Mouse (Mus musculus): ENCODE measurements around the gene Riox2. TPM values are rescaled to one million over a fixed set of nuclear protein-coding genes. Genes with fewer than 3 reads are reported as not detected.

The Riox2 gene
- polyA plus RNA-seq, 1 experiment from 2014 or later = 13.9 TPM

DNA sequence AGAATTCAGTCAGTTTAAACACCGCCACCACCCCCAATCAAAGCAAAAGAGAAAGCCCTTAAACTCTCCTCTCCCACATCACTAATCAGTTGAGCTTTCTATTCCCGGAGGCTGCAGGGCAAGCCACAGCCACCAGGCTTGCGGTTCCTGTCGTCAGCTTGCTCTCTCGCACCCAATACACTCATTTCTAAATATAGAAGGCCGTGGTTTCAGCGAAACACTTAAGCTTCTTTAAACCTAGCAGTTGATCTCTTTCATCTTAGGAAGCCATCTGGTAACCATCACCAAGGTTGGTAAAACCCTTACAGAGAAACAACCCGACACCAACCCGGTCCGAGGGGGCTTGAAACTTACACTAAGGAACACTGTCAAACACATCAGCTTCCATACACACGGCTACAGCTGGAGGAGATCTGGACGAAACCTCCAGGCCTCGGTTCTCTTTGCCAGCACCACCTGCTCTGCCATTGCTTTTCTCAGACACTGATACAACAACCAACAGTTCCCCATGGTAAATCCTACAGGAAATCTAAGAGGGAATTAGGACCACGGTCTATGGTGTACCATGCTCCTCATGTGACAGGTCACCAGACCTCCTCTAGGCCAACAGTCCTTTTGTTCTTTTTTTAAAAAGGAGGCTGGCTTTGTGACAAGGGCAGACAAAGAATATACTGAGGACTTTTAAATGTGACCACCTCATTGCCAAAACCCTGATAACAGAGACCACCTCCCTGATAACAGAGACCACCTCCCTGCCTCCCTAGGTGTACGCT is 46.1 kb downstream of the Riox2 start:
- no peak for ATAC-seq (ENCODE audit: insufficient read depth)
- H3K27ac ChIP-seq (replicated peaks) = no peak overlapping the region
- no peaks in the 10 kb centered on the region for H3K4me1 ChIP-seq (replicated peaks)
- no peak overlapping the region for H3K9ac ChIP-seq
- H3K4me2 ChIP-seq = no peak overlapping the region
- no peak overlapping the region for H3K4me3 ChIP-seq (replicated peaks)
- no peaks in the 10 kb centered on the region for H3K27me3 ChIP-seq
- 21% methylated on average over 15 of the region's 15 CpGs for WGBS (ENCODE audit: insufficient replicate concordance)
- H3K36me3 ChIP-seq (replicated peaks) = no peaks in the 10 kb centered on the region
- no peaks in the 10 kb centered on the region for H3K9me3 ChIP-seq (replicated peaks)

DNA sequence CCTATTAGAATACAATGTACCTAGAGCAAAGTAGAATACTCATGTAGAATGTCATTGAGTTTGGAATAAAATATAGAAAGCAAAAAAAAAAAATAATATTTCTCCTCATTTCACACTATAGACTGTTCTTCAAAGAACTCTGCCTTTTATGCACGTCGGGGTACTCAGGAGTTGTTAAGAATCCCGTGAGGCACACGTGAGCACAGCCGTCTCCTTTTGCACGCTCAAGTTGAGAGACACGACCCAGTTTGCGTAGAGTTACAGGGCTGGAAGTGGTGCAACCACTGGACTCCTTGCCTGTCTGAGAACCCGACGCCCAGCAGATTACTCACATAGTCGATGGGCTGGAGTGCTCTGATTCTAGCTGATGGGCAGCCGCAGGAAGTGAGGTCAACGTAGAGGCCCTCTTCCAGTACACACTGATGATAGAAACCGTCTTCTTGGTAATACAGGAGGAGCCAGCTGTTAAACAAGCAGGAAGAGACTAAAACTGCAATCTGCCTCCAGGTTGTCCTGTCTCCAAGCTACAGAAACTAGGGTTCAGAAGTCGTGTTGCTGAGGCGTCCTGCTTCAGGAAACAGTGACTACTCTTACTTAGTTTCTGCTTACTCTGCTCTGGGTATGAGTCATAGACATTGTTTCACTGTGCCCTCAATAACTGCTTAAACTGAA is 50.3 kb downstream of the Riox2 start:
- ATAC-seq (ENCODE audit: insufficient read depth) = no peak
- Histone ChIP-seq H3K27ac (replicated peaks) (no peak overlapping the region), H3K9ac (no peak overlapping the region), H3K27me3 (no peaks in the 10 kb centered on the region), H3K4me3 (replicated peaks) (no peak overlapping the region), H3K9me3 (replicated peaks) (no peaks in the 10 kb centered on the region), H3K4me1 (replicated peaks) (no peaks in the 10 kb centered on the region), H3K4me2 (no peak overlapping the region), H3K36me3 (replicated peaks) (no peaks in the 10 kb centered on the region)
- WGBS (ENCODE audit: insufficient replicate concordance) = 63% methylated on average over 16 of the region's 16 CpGs

DNA sequence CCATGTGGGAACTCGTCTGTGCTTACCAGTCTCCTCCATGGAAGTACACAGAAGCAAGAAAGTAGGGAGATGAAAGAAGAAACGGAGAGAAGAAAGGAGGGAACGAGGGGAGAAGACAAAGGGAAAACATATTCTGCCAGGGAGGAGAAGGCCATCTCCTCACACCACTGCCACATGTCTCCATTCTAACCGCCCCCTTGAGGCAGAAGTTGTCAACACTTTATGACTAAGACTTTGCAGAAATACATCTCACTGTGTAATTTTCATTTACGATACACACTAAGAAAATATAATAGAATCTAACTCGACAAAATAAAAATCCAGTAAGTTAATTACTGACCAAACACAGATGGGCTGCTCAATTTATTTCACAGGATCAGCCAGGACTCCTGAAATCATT is 55.4 kb downstream of the Riox2 start:
- Histone ChIP-seq H3K27me3 (no peaks in the 10 kb centered on the region), H3K36me3 (replicated peaks) (no peaks in the 10 kb centered on the region), H3K27ac (replicated peaks) (no peak overlapping the region), H3K9ac (no peak overlapping the region), H3K4me2 (no peak overlapping the region), H3K4me3 (replicated peaks) (no peak overlapping the region), H3K4me1 (replicated peaks) (no peaks in the 10 kb centered on the region), H3K9me3 (replicated peaks) (no peaks in the 10 kb centered on the region)
- no peak for ATAC-seq (ENCODE audit: insufficient read depth)
- WGBS (ENCODE audit: insufficient replicate concordance) = 57% methylated on average over 6 of the region's 6 CpGs

DNA sequence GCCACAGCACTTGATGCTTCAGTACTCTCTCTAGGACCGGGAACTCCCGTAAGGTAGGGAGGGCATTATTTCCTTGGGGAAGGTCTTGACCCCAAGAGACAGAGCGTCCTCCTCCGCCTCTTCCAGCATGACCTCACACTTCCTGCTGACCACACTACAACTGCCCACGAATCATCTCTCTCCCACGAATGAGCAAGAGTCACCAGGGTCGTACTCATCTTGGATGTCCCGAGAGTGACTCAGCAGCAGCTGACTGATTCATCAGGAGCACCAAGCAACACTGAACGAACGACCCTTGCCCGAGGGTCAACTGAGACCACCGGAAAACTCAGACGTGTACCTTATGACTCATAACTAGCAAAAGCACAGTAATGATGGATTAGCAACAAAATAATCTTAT is 58.0 kb downstream of the Riox2 start:
- Histone ChIP-seq H3K4me1 (replicated peaks) (no peaks in the 10 kb centered on the region), H3K4me3 (replicated peaks) (no peak overlapping the region), H3K9ac (no peak overlapping the region), H3K27ac (replicated peaks) (no peak overlapping the region), H3K4me2 (no peak overlapping the region), H3K36me3 (replicated peaks) (no peaks in the 10 kb centered on the region), H3K9me3 (replicated peaks) (no peaks in the 10 kb centered on the region), H3K27me3 (no peaks in the 10 kb centered on the region)
- 73% methylated on average over 13 of the region's 13 CpGs for WGBS (ENCODE audit: insufficient replicate concordance)
- no peak for ATAC-seq (ENCODE audit: insufficient read depth)

DNA sequence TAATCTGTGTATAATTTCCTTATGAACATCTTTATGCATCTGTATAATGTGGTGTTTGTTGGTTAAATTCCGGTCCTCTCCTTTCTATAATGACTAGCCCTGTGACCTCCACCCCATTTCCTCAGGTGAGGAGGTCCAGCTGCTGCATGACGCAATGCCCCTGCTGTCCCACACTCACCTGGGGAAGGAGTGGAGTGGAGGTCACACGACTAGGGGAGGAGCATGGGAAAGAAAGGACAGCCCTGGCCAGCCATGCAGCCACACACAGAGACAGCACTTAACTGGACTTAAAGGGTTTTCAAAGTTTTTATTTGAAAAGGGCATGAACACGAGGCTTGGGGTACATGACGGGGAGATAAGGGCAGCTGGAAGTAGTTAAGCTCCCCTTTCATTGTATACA is 59.7 kb downstream of the Riox2 start:
- no peaks in the 10 kb centered on the region for H3K4me1 ChIP-seq (replicated peaks)
- no peaks in the 10 kb centered on the region for H3K9me3 ChIP-seq (replicated peaks)
- no peaks in the 10 kb centered on the region for H3K36me3 ChIP-seq (replicated peaks)
- ATAC-seq (ENCODE audit: insufficient read depth) = no peak
- H3K27ac ChIP-seq (replicated peaks) = no peak overlapping the region
- no peak overlapping the region for H3K9ac ChIP-seq
- no peak overlapping the region for H3K4me2 ChIP-seq
- H3K27me3 ChIP-seq = no peaks in the 10 kb centered on the region
- WGBS (ENCODE audit: insufficient replicate concordance) = 50% methylated on average over 5 of the region's 5 CpGs
- H3K4me3 ChIP-seq (replicated peaks) = no peak overlapping the region

DNA sequence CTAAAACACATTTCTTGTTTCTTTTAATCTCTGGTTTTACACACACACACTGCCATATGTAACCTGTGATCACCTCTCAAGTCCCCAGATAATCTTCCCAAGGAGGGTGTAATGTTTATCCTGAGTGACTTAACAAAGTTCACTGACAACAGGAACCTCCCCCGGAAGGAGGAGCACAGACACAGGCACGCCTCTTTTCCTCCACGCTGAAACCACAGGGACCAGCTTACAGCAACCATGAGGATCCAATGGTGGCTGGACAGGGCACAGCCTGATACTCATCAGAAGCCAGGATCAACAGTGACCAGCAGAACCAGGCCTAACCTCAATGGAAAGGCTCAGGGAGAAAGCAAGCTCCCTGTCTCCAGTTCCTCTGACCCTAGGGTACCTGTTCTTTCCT is 61.0 kb downstream of the Riox2 start:
- no peaks in the 10 kb centered on the region for H3K36me3 ChIP-seq (replicated peaks)
- H3K4me1 ChIP-seq (replicated peaks) = no peaks in the 10 kb centered on the region
- no peak for ATAC-seq (ENCODE audit: insufficient read depth)
- no peaks in the 10 kb centered on the region for H3K9me3 ChIP-seq (replicated peaks)
- no peak overlapping the region for H3K9ac ChIP-seq
- H3K27me3 ChIP-seq = no peaks in the 10 kb centered on the region
- no peak overlapping the region for H3K27ac ChIP-seq (replicated peaks)
- WGBS (ENCODE audit: insufficient replicate concordance) = 9% methylated on average over 3 of the region's 3 CpGs
- H3K4me3 ChIP-seq (replicated peaks) = no peak overlapping the region
- no peak overlapping the region for H3K4me2 ChIP-seq

DNA sequence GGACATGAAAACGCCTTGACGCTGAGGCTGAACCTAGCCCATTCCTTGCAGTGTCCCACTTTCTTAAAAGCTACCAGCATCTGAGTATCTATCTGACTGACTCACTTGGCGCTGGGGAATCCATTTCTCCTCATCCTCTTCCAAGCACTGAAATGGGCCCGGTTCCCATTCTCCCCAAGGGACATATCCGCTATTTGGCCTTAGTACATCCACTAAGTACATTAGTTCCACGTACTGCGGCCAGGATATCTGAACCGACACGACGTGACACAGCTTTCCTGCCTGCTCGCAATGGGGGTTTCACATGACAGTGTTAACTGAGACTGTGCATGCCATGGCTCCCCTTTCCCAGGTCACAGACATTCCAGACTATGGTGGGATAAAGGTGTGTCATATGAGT is 62.8 kb downstream of the Riox2 start:
- no peaks in the 10 kb centered on the region for H3K36me3 ChIP-seq (replicated peaks)
- WGBS (ENCODE audit: insufficient replicate concordance) = 81% methylated on average over 11 of the region's 11 CpGs
- H3K9me3 ChIP-seq (replicated peaks) = no peaks in the 10 kb centered on the region
- no peak overlapping the region for H3K4me2 ChIP-seq
- no peak overlapping the region for H3K4me3 ChIP-seq (replicated peaks)
- no peaks in the 10 kb centered on the region for H3K4me1 ChIP-seq (replicated peaks)
- no peak overlapping the region for H3K9ac ChIP-seq
- H3K27me3 ChIP-seq = no peaks in the 10 kb centered on the region
- no peak overlapping the region for H3K27ac ChIP-seq (replicated peaks)
- no peak for ATAC-seq (ENCODE audit: insufficient read depth)

DNA sequence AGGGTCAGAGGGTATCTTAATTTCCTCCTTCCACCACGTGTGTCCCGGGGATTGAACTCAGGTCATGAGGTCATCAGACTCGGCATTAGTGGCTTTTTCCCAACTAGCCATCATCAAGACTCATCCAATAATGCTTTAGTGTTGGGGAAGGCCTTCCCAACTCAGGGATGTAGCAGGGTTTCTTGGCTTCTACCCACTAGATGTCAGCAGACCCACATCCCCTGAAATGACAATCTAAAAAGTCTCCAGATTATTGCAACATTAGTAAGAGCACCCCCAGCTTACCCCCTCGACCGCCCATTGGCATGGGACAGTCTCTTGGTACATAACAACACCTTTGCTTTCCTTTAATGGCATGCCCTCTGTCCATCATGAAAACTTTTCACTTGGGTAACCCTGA is 64.1 kb downstream of the Riox2 start:
- Histone ChIP-seq H3K4me1 (replicated peaks) (no peaks in the 10 kb centered on the region), H3K27ac (replicated peaks) (no peak overlapping the region), H3K4me2 (no peak overlapping the region), H3K9me3 (replicated peaks) (no peaks in the 10 kb centered on the region), H3K27me3 (no peaks in the 10 kb centered on the region), H3K9ac (no peak overlapping the region), H3K4me3 (replicated peaks) (no peak overlapping the region), H3K36me3 (replicated peaks) (no peaks in the 10 kb centered on the region)
- ATAC-seq (ENCODE audit: insufficient read depth) = no peak
- 59% methylated on average over 5 of the region's 5 CpGs for WGBS (ENCODE audit: insufficient replicate concordance)

DNA sequence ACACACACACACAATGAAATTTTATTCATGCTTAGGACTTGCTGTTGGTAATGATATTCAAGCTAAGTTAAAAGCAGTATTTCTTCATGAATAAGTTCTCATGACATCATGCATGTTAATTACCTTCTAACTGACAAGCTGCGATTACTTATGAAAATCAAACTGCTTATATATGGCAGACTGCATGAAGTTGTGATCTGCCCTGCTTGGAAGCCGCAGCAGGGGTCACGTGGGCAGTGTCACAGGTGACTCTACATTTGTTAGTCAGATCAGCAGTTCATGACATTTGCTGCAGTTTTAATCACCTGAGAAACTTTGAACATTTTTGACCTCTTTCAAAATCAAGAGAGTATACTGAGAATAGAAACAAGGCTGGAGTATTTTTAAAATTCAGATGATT is 69.4 kb downstream of the Riox2 start:
- Histone ChIP-seq H3K27ac (replicated peaks) (no peak overlapping the region), H3K4me1 (replicated peaks) (no peaks in the 10 kb centered on the region), H3K4me2 (no peak overlapping the region), H3K9me3 (replicated peaks) (no peaks in the 10 kb centered on the region), H3K27me3 (no peaks in the 10 kb centered on the region), H3K36me3 (replicated peaks) (no peaks in the 10 kb centered on the region), H3K4me3 (replicated peaks) (no peak overlapping the region), H3K9ac (no peak overlapping the region)
- 67% methylated on average over 3 of the region's 3 CpGs for WGBS (ENCODE audit: insufficient replicate concordance)
- no peak for ATAC-seq (ENCODE audit: insufficient read depth)

DNA sequence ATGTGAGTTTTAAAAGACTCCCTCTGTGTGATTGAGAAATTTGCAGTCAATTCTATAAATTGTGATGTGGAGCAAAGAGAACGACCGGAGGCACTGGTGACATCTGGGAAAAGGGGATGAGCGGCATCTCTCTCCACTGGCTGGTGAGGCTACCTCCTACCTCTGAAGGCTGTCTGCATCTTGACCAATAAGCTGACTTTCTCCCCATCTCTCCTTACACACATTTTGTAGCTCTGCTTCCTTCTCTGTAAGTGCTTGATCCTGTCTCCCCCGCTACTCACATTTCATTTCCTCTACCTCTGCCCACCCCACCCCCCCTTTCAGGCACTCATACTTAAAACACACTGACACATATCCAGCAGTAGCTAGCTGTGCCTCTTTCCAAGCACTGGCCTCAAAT is 69.8 kb downstream of the Riox2 start:
- Histone ChIP-seq H3K27ac (replicated peaks) (no peak overlapping the region), H3K9ac (no peak overlapping the region), H3K36me3 (replicated peaks) (no peaks in the 10 kb centered on the region), H3K4me2 (no peak overlapping the region), H3K27me3 (no peaks in the 10 kb centered on the region), H3K4me3 (replicated peaks) (no peak overlapping the region), H3K9me3 (replicated peaks) (no peaks in the 10 kb centered on the region), H3K4me1 (replicated peaks) (no peaks in the 10 kb centered on the region)
- ATAC-seq (ENCODE audit: insufficient read depth) = no peak
- WGBS (ENCODE audit: insufficient replicate concordance) = 76% methylated on average over 4 of the region's 4 CpGs
